Mouse (Mus musculus): ENCODE measurements at regions not wholly inside any gene's neighbourhood (a gene's known extent, or its start where the extent isn't known, plus 50 kb on each side); places are given as distances from the start of the nearest gene placed in this dataset.

GRCm38 (mm10) chr12:73830122-73830521 is 71.1 kb upstream of the Hif1a start:
- no peak for ATAC-seq (replicated peaks; ENCODE audit: low read depth, poor library complexity, severe bottlenecking)

- no peak for ATAC-seq (replicated peaks; ENCODE audit: low read depth, poor library complexity, severe bottlenecking)
These were observed 70.5 kb upstream of the Hif1a start for GRCm38 (mm10) chr12:73830551-73831203.

GRCm38 (mm10) chr12:73831204-73831595 is 70.0 kb upstream of the Hif1a start:
- no peak for ATAC-seq (replicated peaks; ENCODE audit: low read depth, poor library complexity, severe bottlenecking)

GRCm38 (mm10) chr12:73831637-73832385 is 69.4 kb upstream of the Hif1a start:
- no peak for ATAC-seq (replicated peaks; ENCODE audit: low read depth, poor library complexity, severe bottlenecking)

GRCm38 (mm10) chr12:73832789-73833188 is 68.4 kb upstream of the Hif1a start:
- ATAC-seq (replicated peaks; ENCODE audit: low read depth, poor library complexity, severe bottlenecking): no peak

- no peak for ATAC-seq (replicated peaks; ENCODE audit: low read depth, poor library complexity, severe bottlenecking)
These were observed 65.0 kb upstream of the Hif1a start for GRCm38 (mm10) chr12:73836132-73836531.

GRCm38 (mm10) chr12:73837036-73837435 is 64.1 kb upstream of the Hif1a start:
- no peak for ATAC-seq (replicated peaks; ENCODE audit: low read depth, poor library complexity, severe bottlenecking)

- no peak for ATAC-seq (replicated peaks; ENCODE audit: low read depth, poor library complexity, severe bottlenecking)
These were observed 63.3 kb upstream of the Hif1a start for GRCm38 (mm10) chr12:73837921-73838320.

GRCm38 (mm10) chr12:73838330-73838729 is 62.8 kb upstream of the Hif1a start:
- no peak for ATAC-seq (replicated peaks; ENCODE audit: low read depth, poor library complexity, severe bottlenecking)

GRCm38 (mm10) chr12:73842000-73842675 is 59.0 kb upstream of the Hif1a start:
- ATAC-seq (replicated peaks; ENCODE audit: low read depth, poor library complexity, severe bottlenecking): peak; percentile 60

- no peak for ATAC-seq (replicated peaks; ENCODE audit: low read depth, poor library complexity, severe bottlenecking)
These were observed 56.4 kb upstream of the Hif1a start for GRCm38 (mm10) chr12:73844782-73845181.

GRCm38 (mm10) chr12:73846672-73847071 is 54.5 kb upstream of the Hif1a start:
- no peak for ATAC-seq (replicated peaks; ENCODE audit: low read depth, poor library complexity, severe bottlenecking)

GRCm38 (mm10) chr12:73847336-73847735 is 53.8 kb upstream of the Hif1a start:
- no peak for ATAC-seq (replicated peaks; ENCODE audit: low read depth, poor library complexity, severe bottlenecking)

GRCm38 (mm10) chr12:73850831-73851230 is 50.3 kb upstream of the Hif1a start:
- ATAC-seq (replicated peaks; ENCODE audit: low read depth, poor library complexity, severe bottlenecking): no peak
